Mouse (Mus musculus) bone marrow macrophage, adult 2 months (primary cell): Measurements from ENCODE around the gene Aco2. TPM values are rescaled to one million over a fixed set of nuclear protein-coding genes. Genes with fewer than 3 reads are reported as not detected.

ENCODE experiments used
- H3K27ac ChIP-seq: 2 replicates; pipeline ENCODE4 v1.5.1; 2012; ENCODE audit warnings: low read depth, low read length; ENCODE audit not compliant: insufficient read depth
- H3K4me1 ChIP-seq: 2 replicates; pipeline ENCODE4 v1.6.1; 2012; ENCODE audit warnings: low read length; ENCODE audit not compliant: control insufficient read depth, insufficient read depth
- H3K4me3 ChIP-seq: 2 replicates; pipeline ENCODE4 v1.5.1; 2012; ENCODE audit warnings: mild to moderate bottlenecking, low read length, moderate library complexity; ENCODE audit not compliant: insufficient read depth
- CTCF ChIP-seq: IDR thresholded peaks from 2 replicates; pipeline ENCODE4 v1.5.1; 2012; ENCODE audit warnings: low read depth, mild to moderate bottlenecking, low read length, moderate library complexity
- POLR2A ChIP-seq: IDR thresholded peaks from 2 replicates; pipeline ENCODE4 v1.6.1; 2012; ENCODE audit warnings: mild to moderate bottlenecking, low read depth, low read length, borderline replicate concordance
- polyA plus RNA-seq: library from polyadenylated mRNA; stranded (reverse); fragments of >200 nt; gene quantifications from 2 replicates; pipeline ENCODE4 v1.2.4, GENCODE M21; 2012; ENCODE audit not compliant: missing spikeins, insufficient read depth, insufficient read length

The Aco2 gene
- polyA plus RNA-seq, 1 experiment, result 97.0 TPM

DNA sequence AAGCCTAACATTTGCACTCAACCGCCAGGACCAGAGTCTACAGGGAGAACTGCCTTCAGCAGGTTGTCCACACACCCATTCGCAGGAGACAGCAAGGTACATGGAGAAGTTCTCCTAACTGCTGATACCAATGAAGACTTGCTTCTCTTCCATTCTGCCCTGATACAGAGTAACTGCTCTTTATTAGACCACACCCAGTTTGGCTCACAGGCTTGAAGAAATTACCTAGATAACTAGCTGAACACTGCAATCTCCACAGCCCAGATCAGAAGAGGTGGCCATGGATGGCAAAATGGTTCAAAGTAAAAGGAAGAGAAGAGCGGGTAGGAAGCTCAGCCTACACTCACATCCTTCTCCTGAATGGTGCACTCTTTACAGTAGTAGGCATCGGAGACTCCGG is 2.1 kb upstream of the Aco2 start:
- H3K27ac ChIP-seq, result no peak overlapping the region
- TF ChIP-seq POLR2A, result no peak
- TF ChIP-seq CTCF, result no peak
- no peaks in the 10 kb centered on the region; the same call in 1 of the 2 replicates for H3K4me1 ChIP-seq
- H3K4me3 ChIP-seq, result no peak overlapping the region

GRCm38 (mm10) chr15:81871604-81872261 is 376 bp upstream of the Aco2 start, which contains the start of gene Phf5a:
Gene Phf5a (minus strand): TSS chr15:81871911.
- Histone ChIP-seq H3K4me3 (peak within 1 kb of the TSS; percentile 99), H3K4me1 (peaks cover 7% of the 10 kb centered on the region), H3K27ac (peak within 1 kb of the TSS; percentile 97)
- no peak for TF ChIP-seq POLR2A
- no peak for TF ChIP-seq CTCF

DNA sequence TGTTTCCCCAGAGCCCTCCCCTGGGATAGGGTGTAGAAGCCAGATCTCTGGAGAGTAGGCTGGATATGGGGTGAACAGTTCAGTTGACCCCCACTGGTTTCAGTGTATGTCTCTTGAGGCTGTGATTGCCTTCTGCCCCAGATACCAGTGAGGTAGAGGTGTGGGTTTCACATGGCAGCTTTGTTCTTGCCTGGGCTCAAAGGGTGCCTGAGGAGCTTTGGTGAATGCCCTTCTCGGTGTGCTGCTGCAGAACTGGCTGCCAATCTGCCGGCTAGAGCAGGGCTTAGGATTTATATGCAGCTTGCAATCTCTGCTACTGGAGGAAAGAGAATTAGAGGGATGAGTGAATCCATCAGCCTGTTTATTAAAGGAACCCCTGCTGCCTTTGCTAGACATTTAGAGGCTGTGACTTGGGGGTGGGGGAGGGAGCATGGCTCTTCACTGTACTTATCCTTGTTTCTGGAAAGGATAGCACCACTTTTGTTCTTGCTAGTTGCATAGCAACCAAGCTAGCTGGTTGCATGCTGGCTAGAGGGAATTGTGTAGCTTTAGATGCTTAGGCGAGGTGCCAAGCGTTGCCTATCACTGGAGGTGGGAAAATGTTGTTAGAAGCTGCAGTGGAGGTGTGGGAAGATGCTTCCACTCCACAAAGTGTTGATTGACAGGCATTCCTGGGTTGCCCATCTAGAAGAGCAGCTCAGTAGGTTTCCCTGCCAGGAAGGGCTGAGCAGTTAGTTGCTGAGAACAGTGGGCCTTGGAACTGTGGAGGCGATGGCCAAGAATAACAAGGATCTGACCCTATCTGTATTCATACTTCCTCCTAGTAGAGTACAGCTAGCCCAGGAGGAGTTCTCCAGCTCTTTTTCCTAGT is 7.7 kb downstream of the Aco2 start:
- Histone ChIP-seq H3K4me3 (no peak overlapping the region), H3K27ac (no peak overlapping the region), H3K4me1 (peaks cover 20% of the 10 kb centered on the region)
- TF ChIP-seq POLR2A, result no peak
- no peak for TF ChIP-seq CTCF

DNA sequence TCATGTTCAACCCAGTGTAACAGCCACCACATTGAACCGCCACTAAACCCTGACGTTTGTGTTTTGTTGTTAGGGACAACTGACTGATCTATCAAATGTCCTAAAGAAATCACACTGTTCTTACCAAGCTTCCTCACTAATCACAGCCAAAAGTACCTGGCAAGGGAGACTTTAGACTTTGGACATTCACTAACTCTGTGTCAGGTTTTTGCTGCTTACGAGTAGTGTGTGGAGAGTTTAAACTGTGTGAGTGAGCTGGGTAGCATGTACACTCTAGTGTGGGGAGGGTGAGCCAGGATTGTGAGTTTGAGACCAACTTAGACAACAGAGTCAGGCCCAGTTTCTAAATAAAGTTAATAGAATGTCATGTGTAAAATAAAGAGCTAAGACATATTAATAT is 10.2 kb downstream of the Aco2 start:
- Histone ChIP-seq H3K4me3 (no peak overlapping the region), H3K27ac (no peak overlapping the region), H3K4me1 (peaks cover 22% of the 10 kb centered on the region)
- TF ChIP-seq POLR2A, result no peak

DNA sequence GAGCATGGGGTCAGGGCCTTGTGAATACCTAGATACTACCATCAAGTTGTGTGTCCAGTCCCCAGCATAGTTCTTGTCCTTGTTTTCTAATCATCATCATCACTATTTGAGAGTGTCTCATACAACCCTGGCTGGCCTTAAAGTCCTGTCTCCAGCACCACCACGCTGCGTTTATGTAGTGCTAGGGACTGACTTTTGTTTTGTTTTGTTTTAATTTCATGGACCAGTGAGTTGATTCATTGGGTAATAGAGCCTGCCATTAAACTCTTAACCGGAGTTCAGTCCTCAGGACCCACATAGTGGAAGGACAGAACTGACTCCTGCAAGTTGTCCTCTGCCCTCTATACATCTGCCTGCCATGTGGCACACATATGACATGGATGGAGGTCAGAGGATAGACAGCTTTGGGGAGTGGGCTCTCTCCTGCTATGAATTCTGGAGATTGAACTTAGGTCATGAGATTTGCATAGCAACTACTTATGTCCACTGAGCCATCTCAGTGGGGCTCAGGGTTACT is 13.4 kb downstream of the Aco2 start:
- TF ChIP-seq CTCF (no peak), POLR2A (no peak)
- Histone ChIP-seq H3K27ac (no peak overlapping the region), H3K4me3 (no peak overlapping the region), H3K4me1 (peaks cover 14% of the 10 kb centered on the region)

DNA sequence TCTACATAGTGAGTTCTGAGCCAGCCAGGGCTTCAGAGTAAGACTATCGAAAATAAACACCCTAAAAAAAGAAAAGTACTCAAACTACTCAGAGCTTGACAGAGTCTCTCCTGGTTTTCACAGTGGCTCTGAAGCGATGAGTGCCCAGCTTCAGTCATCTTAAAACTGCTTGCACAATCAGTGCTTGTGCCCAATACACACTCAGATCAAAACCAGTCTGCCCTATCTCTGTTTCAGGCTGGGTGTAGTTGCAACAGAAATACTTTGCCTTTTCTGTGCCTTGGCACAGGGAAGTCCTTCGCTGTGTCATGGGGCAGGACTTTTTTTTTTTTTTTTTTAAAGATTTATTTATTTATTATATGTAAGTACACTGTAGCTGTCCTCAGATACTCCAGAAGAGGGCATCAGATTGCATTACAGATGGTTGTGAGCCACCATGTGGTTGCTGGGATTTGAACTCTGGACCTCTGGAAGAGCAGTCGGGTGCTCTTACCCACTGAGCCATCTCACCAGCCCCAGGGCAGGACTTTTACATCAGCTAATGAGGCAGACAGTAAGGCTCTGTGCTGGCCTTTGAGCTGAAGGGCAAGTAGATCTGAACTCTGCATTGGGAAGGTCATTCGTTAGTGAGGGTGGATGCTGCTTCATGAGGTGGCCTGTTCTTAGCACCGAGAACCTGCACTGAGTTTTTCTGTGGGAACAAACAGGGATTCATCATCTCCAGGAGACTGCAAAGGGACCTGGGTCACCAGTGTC is 14.9 kb downstream of the Aco2 start:
- no peak overlapping the region for H3K4me3 ChIP-seq
- no peak for TF ChIP-seq CTCF
- no peak for TF ChIP-seq POLR2A
- H3K4me1 ChIP-seq, result peaks cover 20% of the 10 kb centered on the region
- H3K27ac ChIP-seq, result peak overlapping the region; percentile 25; the same call in 1 of the 2 replicates

DNA sequence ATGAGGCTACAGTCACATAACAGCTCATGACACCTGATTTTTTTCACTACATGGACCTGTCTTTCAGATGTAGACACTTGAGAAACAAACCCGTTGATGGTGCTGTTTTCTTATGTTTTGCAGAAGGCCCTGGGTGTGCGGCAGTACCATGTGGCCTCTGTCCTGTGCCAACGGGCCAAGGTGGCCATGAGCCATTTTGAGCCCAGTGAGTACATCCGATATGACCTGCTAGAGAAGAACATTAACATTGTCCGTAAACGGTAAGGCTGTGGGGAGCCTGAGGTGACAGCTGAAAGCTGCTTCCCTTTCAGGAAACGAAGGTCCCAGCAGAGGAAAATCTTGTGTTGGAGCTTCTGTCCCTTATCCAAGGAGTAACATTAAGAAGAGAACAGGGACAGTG is 17.1 kb downstream of the Aco2 start:
- no peak overlapping the region for H3K27ac ChIP-seq
- peaks cover 41% of the 10 kb centered on the region for H3K4me1 ChIP-seq
- no peak for TF ChIP-seq CTCF
- no peak overlapping the region for H3K4me3 ChIP-seq

DNA sequence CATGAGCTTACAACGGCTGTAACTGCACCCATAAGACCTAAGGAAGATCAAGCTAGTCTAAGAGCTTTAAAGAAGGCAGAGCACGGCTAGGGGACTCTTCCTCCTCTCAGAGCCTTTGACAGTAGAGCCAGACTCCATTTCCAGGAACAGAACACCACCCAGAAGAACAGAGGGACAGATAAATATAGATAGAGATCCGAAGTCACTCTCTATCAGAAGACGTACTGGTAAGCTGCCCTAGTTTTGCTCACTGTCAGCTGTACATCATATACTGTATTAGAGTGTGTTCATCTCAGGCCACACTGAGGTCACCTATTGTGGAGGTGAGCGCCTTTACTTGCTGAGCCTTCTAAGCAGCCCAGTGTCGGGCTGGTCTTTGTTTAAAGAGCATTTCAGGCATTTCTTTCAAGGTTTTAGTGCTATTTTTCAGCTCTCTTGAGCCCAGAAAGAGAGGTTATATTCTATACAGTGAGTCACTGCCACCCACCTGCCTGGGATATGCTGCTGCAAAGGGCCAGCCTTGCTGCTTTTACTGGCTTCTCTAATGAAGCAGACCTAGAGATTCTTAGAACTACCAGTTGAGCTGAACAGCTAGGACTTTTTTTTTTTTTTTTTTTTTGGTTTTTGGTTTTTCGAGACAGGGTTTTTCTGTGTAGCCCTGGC is 19.2 kb downstream of the Aco2 start:
- H3K4me1 ChIP-seq, result peaks cover 35% of the 10 kb centered on the region
- H3K4me3 ChIP-seq, result no peak overlapping the region
- no peak overlapping the region for H3K27ac ChIP-seq
- TF ChIP-seq CTCF, result no peak
- no peak for TF ChIP-seq POLR2A

DNA sequence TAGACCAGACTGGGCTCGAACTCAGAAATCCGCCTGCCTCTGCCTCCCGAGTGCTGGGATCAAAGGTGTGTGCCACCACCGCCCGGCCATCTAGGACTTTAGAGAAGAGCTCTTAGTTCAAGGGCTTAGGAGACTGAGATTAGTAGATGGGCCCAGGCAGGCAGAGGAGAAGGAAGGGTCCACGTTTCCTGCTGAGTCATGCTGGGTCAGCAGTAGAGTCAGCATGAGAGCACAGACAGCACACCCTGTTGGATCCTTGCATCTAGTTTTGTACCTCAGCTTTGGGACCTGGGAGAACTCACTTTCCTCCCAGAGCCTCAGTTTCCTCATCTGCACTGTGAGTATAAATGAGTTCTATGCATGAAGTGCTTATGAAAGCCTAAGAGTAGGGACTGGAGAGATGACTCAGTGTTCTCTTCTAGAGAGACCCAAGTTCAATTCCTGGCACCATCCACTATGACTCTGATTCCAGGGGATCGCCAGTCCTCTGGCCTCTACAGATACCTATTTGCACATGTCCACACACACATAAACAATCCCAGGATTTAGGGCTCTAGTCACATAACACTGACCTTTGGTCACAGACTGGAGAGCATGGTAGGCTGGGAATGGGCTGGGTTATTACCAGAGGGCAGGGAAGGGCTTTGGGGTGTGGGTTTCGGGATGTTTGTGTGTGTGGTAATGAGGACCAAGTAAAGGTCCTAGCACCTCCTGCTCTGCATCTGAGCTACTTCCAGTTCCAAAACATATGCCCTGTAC is 19.9 kb downstream of the Aco2 start:
- TF ChIP-seq CTCF (no peak), POLR2A (no peak)
- no peak overlapping the region for H3K4me3 ChIP-seq
- H3K4me1 ChIP-seq, result peaks cover 29% of the 10 kb centered on the region
- H3K27ac ChIP-seq, result no peak overlapping the region

GRCm38 (mm10) chr15:81894002-81894401 is 21.9 kb downstream of the Aco2 start:
- no peak for TF ChIP-seq POLR2A
- TF ChIP-seq CTCF, result no peak
- Histone ChIP-seq H3K4me1 (peaks cover 29% of the 10 kb centered on the region), H3K27ac (peak overlapping the region; percentile 13; the same call in 1 of the 2 replicates), H3K4me3 (no peak overlapping the region)
